Mouse (Mus musculus) frontal cortex, postnatal 14 days (tissue): ENCODE results near the gene Slc6a14.

Experiments used
- DNase-seq, 2 experiments: peaks; one replicate each; pipeline ENCODE4 v3.0.0; 2022; ENCODE audit warnings: low spot score in 2 of 2

The Slc6a14 gene

DNA sequence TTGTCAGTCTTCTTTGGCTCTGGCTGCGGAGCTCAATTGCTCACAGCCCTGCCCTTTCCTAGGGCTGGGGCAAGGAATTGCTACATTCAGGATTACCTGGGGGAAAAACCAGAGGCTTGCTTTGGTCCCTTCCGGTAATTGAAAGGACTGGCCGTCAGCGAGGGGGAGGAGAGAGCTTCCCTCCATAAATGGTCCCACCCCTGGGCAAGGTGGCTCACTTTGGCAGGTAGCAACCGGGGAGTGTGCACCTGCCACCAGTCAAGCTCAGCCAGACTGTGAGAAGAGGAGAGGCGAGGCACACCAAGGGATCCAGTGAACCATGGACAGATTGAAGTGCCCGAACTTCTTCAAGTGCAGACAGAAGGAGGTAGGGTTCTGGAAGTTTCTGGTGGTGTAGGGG, at the start of gene Slc6a14:
TSS of gene Slc6a14 (plus strand) at position 68 of the 400 bp plus-strand sequence.
- DNase-seq, result no peak

DNA sequence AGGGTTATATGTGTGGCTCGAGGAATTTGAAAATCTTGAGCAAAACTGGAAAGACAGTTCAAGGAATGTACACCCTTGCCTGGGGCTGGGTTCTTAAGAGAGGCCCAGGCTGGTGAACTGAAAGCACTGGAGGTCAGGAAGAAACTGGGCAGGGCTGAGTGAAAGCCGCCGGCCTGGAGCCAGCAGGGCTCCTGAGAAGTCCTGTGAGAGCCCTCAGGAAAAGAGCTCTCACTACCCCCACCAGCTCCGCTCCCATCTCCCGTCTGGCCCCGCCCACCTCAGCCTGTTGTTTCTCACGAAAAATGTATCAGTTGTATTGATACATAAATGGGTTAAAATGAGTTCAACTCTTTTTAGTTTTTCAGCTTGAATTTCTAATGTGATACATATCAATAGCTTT, 43.8 kb upstream of the Slc6a14 start:
- DNase-seq, result no peak

DNA sequence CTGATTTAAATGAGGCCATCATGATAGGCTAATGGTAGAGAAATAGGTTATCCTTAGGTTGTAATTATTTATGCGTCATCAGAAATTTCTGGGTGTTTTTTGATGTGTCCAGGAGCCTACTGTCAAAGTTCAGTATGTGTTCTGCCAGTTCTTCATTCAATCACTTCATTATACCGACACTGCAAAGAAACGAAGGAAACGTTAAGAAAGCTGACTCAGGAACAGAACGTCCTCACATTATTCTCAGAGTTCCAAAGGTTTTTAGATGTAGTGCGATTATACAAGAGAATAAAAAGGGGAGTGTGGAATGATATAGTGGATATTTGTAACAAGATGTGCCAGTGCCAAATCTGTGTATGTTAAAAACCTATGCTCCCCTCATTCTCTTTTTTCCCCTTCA, 19.5 kb upstream of the Slc6a14 start:
- DNase-seq, result no peak

DNA sequence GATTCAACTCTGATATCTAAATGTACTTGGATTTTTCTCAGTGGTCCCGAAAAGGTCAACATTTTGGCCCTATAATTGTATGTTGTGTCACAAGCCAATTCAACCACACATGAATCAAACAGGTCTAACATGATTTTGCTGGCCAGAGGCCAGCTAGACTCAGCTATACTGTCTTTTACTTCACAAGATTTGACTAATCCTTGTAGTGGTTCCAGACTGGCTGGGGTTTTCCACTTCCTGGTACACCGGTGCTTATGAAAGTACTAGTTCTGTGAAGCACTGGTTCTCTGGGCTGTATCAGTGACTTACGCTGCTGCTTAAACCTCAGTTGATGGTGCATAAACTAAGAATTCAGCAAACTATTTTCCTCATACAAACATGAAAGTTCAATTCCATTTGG, 19.0 kb upstream of the Slc6a14 start:
- DNase-seq, result no peak

DNA sequence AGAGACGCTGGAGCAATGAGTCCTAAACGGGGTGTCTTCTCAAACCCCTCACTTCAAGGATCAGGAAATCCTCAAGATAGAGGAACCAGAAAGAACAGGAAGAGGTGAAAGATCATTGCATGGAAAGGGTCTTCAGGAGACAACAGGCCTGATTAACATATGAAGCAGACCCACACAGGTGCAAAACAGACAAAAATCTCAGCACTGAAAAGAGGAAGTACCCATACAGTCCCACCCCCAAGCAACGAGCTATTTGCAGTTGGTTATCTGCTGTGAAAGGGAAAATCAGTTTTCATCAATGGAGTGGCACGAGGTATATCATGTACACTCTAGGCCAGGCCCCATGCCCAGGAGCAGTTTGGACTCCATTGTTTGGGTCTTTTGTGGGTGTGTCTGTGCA, 13.1 kb upstream of the Slc6a14 start:
- no peak for DNase-seq

DNA sequence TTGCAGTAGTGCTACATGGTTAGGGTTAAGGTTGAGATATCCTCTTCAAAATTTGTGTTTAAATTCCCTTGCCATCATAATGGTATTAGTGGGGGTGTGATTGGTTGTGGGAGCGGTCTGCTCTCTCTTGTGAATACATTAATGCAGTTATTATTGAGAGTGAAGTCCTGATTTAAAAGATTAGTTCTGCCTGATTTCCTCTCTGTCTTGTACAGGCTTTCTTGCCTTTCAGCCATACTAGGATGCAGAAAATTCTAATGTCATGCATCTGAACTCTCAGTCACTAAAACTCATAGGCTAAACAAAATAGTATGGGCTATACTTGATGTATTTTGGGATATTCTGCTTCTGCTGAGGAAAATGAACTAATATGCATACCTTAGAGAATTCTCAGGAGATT, 10.2 kb upstream of the Slc6a14 start:
- DNase-seq, result no peak

DNA sequence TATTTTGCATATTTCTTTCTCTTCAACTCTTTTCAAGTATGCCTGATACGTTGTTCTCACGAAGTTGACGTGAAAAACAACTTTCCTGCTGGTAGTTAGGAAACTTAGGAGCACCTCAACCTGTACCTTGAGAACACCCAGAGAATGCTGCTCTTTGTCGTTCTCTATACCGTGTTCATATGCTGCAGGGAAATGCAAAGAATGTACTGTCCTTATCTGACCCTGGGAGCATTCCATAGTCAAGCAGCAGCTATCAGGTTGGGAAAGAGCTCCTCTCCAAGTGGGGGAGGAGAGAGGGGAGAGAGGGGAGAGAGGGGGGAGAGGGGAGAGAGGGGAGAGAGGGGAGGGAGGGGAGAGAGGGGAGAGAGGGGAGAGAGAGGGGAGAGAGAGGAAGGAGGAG, 597 bp downstream of the Slc6a14 start:
- DNase-seq, result no peak

DNA sequence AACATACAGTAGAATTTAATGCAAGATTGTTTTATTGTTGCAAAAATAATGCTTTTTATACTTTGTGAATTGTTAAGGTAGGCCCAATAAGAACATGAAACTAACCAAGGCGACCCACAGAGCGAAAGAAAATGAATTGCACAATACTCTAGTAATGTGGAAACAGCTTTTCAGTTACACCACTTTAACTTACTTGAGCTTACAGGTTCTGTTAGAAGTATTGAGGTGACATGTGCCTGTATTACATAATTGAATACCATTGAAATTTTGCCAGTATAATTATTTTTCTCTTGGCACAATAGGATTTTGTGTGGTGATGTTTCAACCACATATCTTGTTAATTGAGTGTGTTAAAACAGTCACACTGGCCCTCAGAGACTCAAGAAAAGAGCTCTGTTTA, 2.2 kb downstream of the Slc6a14 start:
- no peak for DNase-seq

DNA sequence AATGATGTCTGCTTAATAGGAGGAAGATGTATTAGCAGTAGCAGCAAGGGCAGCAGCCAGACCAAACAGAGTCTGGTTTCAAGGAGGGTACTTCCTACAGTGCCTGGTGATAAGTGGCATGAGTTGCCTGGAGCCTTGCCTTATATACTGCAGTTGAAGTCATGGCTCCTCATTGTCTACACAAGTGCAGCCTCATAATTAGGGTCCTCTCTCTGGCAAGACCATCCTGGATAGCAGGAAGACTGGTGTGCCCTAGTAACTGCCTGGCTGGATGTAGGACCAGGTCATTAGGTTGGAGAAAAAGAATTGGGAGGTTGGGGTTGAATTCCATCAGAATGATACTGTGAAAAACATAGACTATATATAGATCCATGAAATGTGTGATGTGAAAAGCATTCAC, 30.3 kb downstream of the Slc6a14 start, which contains the start of gene Gm28269:
TSS of gene Gm28269 (minus strand) at position 101 of the 400 bp plus-strand sequence.
- no peak for DNase-seq
